Mouse (Mus musculus) thymus, postnatal 4 days (tissue): ENCODE data around the gene Polr1a.
A peak's percentile ranks its signal among the peaks of the same experiment; 100 is the strongest.

Experiments
- DNase-seq: peaks from one replicate; pipeline ENCODE4 v3.0.0; 2021

Gene Polr1a

GRCm38 (mm10) chr6:71950592-71950991 lies 41.7 kb downstream of the Polr1a start:
- DNase-seq = no peak

- DNase-seq = no peak
Observed at GRCm38 (mm10) chr6:71951192-71951591, 42.3 kb downstream of the Polr1a start.

GRCm38 (mm10) chr6:71962119-71962518 lies 53.3 kb downstream of the Polr1a start:
- no peak for DNase-seq

GRCm38 (mm10) chr6:71962706-71963105 lies 53.9 kb downstream of the Polr1a start:
- DNase-seq = peak; percentile 30

GRCm38 (mm10) chr6:71963561-71963960 lies 54.7 kb downstream of the Polr1a start:
- DNase-seq = no peak

GRCm38 (mm10) chr6:71966683-71967303 lies 57.9 kb downstream of the Polr1a start:
- DNase-seq = no peak

- DNase-seq = no peak
Observed at GRCm38 (mm10) chr6:71967847-71968246, 59.0 kb downstream of the Polr1a start.

- no peak for DNase-seq
Observed at GRCm38 (mm10) chr6:71969459-71969858, 60.6 kb downstream of the Polr1a start.

GRCm38 (mm10) chr6:71970154-71970553 lies 61.3 kb downstream of the Polr1a start:
- DNase-seq = no peak

- no peak for DNase-seq
Observed at GRCm38 (mm10) chr6:71976592-71976991, 67.7 kb downstream of the Polr1a start.

- peak; percentile 37 for DNase-seq
Observed at GRCm38 (mm10) chr6:71980165-71980564, 71.3 kb downstream of the Polr1a start.

- DNase-seq = no peak
Observed at GRCm38 (mm10) chr6:71980587-71980986, 71.7 kb downstream of the Polr1a start.

- no peak for DNase-seq
Observed at GRCm38 (mm10) chr6:71981450-71981849, 72.6 kb downstream of the Polr1a start.

GRCm38 (mm10) chr6:71985984-71986383 lies 77.1 kb downstream of the Polr1a start:
- DNase-seq = no peak

GRCm38 (mm10) chr6:71987546-71988248 lies 78.8 kb downstream of the Polr1a start:
- DNase-seq = no peak

GRCm38 (mm10) chr6:71989647-71990351 lies 80.9 kb downstream of the Polr1a start:
- DNase-seq = no peak

GRCm38 (mm10) chr6:71990371-71990837 lies 81.6 kb downstream of the Polr1a start:
- DNase-seq = no peak

- DNase-seq = no peak
Observed at GRCm38 (mm10) chr6:71991190-71991932, 82.5 kb downstream of the Polr1a start.

- no peak for DNase-seq
Observed at GRCm38 (mm10) chr6:71991933-71992325, 83.1 kb downstream of the Polr1a start.

- DNase-seq = no peak
Observed at GRCm38 (mm10) chr6:71994004-71994403, 85.2 kb downstream of the Polr1a start.

GRCm38 (mm10) chr6:71995081-71995480 lies 86.2 kb downstream of the Polr1a start:
- no peak for DNase-seq

GRCm38 (mm10) chr6:71997215-71997614 lies 88.4 kb downstream of the Polr1a start:
- no peak for DNase-seq

- no peak for DNase-seq
Observed at GRCm38 (mm10) chr6:71999917-72000512, 91.2 kb downstream of the Polr1a start.
